Mouse (Mus musculus): ENCODE results near the gene Gpnmb. TPM values are rescaled to one million over a fixed set of nuclear protein-coding genes. Genes with fewer than 3 reads are reported as not detected.

Gpnmb gene
- total RNA-seq, 2 experiments from 2014 or later: 0.55 to 0.63 TPM

DNA sequence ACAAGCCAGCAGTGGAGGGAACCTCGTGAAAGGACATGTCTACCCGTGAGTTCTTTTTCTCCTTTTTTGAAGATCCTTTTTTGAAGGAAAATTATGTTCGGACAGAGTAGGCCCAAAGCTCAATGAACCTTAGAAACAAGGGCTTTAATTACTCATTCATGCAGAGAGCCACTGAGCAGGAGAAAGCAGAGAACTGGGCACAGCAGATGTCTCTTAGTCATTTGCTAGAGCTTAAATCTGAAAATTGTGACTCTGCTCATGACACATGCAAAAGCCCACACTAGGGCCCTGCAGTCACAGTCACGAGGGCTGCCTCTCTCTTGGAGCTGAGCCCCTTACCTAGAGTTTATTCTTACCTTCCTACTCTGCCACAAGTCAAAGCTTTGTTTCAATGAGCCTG is 3.6 kb upstream of the Gpnmb start:
- no peak for DNase-seq

DNA sequence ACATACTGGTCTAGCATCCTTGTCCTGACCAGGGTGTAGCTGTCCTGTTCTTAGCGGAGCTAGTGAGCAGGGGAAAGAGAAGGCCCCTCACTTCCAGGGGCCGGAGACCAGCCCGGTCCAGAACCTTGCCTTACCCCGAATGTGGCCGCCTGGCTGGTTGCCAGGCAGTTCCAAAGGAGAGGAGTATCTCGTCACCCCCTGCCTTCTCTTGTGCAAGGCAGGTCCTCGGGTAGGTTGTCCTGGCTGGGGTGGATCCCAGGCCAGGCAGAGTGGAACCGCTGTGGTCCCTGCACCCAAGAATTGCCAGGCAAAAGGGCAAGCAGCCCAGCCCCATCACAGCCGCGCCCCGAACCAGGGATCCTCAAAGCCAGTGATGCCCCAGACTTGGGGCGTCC is 919 bp downstream of the Gpnmb start:
- DNase-seq: no peak

DNA sequence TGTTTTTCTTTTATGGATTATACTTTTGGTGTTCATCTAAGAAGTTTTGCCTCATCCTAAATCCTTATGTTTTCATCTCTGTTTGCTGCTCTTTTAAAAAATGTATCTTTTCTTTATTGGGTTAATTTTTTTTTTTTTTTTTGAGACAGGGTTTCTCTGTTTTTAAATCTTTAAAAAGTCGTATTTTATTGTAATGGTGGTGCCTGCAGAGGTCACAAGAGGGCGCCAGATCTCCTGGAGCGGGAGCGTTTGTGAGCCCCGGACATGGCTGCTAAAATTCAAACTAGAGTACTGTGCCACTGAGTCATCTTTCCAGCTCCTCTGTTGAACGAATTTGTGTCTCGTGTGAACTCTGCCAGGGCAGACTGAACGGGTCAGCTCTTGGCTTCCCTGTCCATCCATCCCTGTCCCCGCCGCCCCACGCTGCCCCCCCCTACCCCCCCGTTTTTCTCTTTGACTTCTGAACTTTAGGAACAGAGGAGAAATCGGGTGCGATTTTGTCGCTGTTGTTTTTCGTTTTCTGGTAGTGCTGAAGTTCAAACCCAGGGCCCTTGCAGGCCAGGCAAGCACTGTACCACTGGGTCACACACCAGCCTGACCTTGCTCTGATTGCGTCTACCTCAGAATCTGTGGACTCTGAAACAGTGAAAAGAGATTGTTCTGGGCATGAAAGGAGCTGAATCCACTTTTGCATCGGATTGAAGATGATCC is 3.3 kb downstream of the Gpnmb start:
- peak; percentile 80 for DNase-seq

DNA sequence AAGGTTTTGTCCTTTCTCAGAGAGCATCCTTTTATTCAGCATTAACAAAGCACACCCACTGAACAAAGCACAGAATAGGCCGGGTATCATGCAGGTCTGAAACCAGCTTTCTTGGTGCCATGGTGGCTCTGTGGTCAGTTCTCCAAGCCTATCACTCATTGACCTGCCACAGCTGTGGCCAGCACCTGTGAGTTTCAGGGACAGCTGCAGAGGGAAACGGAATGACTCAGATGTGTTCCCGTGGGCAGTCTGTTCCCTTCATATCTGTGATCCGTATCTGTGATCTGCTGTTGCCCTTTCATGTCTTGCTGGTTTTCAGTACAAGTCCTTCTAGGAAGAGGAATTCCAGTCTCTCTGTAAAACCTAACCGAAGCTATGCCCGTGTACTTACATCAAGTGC is 10.2 kb downstream of the Gpnmb start:
- DNase-seq: no peak

DNA sequence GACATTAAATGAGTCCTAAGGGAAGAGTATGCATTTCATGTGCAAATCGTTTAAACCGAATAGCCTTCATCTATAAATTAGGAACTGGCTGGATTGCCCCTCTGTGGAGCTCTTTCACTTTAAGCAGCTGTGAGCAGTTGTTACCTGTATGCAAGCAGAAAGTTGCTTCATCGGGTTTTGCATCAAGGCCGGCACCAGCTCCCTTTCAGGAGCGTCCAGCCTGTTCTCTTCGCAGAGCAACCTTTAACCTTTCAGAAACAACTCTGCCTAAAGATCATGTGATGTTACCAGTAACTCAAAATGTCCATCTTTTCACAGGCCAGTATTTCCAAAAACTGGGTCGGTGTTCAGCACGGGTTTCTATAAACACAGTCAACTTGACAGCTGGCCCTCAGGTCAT is 10.6 kb downstream of the Gpnmb start:
- no peak for DNase-seq

DNA sequence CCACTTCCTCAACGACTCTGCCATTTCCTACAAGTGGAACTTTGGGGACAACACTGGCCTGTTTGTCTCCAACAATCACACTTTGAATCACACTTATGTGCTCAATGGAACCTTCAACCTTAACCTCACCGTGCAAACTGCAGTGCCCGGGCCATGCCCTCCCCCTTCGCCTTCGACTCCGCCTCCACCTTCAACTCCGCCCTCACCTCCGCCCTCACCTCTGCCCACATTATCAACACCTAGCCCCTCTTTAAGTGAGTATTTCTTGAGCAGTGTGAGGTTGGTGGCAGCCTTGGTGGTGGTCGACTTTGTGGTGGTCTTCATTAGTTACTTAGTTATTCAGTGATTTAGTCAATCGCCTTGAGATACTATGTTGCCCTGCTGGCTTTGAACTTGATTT is 11.5 kb downstream of the Gpnmb start:
- DNase-seq: no peak

DNA sequence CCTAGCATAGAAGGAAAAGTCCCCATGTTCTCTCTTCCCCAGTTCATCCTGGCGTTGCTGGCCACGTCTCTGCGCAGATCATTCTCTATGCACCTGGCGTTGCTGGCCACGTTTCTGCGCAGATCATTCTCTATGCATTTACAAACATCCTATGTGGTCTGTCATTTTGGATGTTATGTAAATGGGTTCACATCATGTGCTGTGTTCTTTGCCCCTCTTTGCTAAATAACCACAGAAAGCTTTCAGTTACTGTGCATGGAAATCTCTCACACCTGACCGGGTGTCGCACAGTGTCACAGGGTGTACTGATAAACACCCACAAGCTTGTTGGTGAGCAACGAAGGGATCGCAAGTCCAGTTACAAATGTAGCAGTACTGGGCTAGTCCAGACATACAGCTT is 12.0 kb downstream of the Gpnmb start:
- DNase-seq: no peak

DNA sequence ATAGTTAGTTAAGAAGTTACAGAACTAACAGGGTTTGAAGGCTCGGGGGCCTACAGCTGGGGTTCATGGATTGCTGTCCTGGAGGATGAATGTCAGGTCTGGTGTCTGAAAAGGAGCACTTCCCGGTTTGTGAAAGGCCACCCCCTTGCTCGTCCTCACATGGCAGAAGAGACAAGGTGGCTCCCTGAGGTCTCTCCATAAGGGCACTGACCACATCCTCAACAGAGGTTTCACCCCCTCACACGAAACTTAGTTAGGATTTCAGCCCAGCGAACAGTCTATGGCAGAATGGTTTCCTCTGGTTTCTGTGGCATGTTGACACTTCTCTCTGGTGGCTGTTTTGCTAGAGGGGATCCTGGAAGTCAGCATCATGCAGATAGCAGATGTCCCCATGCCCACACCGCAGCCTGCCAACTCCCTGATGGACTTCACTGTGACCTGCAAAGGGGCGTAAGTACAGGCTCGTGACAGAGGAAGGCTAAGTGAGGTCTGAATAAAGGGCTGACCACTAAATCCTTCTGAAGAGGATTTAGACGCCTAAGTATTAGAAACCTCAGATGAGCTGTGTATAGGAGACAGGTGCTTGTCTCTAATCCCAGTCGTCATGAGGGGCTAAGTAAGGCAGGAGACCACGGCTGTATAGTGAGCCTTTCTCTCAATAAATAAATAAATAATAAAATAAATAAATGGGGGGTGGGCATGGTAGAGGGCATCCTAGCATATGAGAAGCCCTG is 14.5 kb downstream of the Gpnmb start:
- no peak for DNase-seq

DNA sequence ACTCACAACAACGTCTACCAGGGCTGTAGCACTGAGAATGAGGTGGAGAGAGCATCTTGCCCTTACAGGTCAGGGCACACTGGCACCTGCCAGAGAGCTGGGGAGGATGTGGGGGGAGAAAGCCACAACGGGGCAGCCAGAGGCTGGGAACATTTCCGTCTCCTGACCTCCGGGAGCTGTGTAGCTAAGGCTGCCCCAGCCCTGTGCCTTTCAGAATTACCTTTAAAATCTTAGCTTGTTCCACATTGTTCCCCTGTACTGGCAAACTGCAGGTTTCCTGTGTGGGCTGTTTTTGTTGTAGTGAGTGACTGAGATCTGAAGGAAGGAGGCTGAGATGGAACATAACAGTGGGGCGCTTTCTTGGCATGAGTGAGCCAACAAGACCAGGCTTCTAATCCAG is 15.8 kb downstream of the Gpnmb start:
- DNase-seq: no peak

DNA sequence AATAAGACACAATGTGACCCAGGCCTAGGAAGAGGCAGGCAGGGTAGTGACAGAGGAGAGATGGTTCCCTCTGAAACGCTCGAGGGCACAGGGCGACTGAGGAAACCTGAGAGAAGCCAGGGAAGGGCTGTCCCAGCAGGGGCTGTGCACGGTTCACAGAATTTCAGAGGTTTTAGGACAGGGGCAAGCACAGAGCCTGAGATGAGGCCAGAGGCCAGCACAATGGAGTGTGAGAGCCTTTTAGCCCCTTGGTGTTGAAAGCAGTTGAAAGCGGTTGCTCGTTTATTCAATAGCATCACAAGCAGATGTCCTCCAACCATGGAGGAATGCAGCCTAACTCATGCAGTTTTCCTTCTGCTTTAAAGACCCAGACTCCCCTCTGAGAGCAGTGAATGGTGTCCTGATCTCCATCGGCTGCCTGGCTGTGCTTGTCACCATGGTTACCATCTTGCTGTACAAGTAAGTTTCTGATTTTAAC is 18.9 kb downstream of the Gpnmb start:
- no peak for DNase-seq

DNA sequence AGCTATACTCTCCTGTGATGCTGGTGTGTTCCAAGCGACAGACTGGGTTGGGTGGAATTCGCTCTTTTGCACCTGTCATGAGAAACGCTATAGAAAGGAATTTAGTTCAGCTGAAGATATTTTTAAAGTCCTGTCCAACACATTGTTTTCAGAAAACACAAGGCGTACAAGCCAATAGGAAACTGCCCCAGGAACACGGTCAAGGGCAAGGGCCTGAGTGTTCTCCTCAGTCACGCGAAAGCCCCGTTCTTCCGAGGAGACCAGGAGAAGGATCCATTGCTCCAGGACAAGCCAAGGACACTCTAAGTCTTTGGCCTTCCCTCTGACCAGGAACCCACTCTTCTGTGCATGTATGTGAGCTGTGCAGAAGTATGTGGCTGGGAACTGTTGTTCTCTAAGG is 19.7 kb downstream of the Gpnmb start:
- no peak for DNase-seq

DNA sequence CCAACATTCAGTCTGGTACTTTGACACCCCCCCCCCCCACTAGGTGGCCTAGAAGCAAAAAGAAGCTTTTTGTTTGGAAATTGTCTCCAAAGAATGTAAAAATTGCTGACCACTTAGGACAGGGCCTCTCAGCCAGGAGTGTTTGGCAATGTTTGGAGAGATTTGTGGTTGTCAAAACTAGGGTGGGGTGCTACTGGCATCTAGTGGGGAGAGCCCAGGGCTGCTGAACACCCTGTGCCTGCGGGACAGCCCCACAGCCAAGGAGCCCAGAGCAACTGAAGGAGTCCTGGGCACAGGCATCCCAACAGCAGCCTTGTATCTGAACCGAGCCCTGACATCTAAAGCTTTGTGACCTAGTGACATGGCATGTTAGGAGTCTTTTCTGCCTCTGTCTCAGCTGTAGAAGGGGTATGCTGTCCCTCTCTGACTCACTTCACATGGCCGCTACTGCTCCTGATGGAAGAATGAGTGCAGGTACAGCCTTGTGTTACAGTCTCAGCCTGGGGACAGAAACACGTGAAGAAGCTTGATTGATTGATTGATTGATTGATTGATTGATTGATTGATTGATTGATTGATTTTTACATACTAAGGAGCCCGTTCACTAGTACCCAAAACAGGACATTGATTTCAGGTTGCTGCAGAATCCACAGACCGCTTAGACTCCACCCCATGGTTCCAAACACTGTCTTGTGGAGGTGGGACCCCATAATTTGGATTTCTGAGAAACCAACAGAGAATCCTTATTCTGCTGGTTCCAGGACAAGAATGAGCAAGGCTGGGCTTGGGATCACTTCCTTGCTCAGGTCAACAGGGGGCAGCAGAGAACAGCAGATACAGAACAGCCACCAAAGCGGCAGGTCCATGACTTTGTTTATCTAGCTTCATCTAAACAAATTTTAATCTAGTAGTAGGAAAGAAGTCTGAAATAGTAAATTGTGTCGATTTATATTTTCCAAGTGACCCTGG is 21.0 kb downstream of the Gpnmb start:
- DNase-seq: peak; percentile 79

DNA sequence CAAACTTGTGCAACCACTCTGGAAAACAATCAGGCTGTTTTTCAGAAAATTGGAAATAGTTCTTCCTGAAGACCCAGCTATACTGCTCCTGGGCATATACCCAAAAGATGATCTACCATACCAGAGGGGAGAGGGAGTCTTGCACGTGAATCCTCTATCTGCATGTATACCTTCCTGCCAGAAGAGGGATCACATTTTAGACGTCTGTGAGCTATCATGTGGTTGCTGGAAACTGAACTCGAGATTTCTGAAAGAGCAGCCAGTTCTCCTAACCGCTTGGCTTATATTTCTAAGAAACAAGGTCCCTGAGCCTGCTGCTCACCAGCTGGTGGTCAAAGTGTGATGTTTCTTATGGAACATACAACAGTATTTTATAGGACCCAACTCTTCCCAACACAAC is 32.0 kb downstream of the Gpnmb start:
- DNase-seq: no peak

DNA sequence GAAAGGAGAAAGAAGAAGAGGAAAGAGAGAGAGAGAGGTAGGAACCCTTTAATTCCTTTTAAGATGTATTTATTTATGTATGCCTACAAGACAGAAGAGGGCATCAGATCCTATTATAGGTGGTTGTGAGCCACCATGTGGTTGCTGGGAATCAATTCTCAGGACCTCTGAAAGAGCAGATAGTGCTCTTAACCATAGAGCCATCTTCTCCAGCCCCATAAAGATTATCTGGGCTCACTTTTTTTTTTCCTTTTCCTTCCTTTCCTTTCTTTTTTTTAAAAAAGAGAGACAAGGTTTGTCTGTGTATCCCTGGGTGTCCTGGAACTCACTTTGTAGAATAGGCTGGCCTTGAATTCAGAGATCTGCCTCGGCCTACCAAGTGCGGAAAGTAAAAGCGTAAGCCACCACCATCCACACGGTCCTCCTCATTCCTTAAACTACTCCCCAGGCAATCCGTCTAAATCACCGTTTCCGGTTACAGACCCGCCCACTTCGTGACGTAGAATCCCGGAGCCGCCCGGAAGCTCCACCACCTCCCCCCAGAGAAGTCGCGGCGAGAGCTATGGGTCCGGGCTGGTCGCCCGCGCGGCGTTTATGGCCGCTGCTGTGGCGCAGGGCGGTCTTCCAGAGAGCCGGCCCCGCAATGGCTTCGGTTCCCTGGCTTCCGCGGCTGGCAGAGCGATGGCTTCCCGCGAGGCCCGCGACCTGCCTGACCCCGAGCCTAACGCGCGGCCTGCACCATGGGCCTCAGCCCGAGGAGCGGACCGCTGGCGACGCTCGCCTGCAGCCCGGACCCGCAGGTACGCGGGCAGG is 37.2 kb downstream of the Gpnmb start, which contains the start of gene Malsu1:
Gene Malsu1 (plus strand): TSS at position 492 of the 813 bp plus-strand sequence.
- peak; percentile 96 for DNase-seq

DNA sequence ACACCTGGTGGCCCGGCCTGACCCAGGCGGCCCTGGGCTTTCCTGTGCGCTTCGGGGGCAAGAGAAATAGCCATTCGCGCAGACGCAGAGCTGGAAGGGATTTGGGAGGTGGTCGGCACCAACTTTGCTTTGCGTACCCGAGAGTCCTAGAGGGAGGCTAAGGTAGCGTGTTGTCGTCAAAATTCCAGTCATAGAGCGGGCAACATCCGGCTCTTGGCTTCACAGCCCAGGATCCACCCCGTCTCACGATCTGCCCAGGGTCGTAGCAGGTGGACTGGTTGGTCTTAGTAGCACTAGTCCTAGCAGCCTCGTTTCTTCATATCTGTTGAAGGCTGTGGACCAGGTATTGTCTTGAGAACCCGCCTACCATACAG is 37.8 kb downstream of the Gpnmb start:
- DNase-seq: no peak

DNA sequence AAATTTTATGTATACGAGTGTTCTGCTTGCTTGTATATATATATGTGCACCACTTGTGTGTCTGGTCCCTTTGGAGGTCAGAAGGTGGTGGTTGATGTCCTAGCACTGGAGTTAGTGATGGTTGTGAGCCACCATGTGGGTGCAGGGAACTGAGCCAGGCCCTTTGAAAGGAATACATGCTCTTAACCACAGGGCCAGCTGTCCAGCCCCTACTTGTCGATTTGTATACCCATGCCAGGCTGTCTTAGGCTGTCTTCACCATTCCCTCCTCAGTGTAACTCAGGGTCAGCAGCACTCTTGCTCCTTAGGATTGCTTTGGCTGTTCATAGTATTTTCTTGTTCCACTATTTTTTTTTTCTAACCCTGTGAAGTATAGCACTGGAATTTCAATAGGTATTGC is 41.5 kb downstream of the Gpnmb start:
- DNase-seq: no peak

DNA sequence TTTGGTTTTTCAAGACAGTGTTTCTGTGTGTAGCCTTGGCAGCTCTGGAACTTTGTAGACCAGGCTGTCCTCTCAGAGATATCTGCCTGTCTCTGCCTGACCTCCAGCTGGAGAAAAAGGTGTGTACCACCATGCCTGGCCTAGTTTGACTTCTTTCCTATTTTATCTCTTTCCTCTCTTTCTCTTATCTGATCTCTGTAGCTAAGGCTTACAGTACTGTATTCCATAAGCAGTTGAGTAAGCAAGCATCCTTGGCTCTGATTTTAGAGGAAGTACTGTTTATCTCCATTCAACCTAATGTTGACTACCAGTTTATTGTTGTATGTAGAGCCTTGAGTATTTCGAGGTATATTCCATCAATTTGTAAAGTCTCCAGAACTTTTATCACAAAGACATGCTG is 43.0 kb downstream of the Gpnmb start:
- no peak for DNase-seq

DNA sequence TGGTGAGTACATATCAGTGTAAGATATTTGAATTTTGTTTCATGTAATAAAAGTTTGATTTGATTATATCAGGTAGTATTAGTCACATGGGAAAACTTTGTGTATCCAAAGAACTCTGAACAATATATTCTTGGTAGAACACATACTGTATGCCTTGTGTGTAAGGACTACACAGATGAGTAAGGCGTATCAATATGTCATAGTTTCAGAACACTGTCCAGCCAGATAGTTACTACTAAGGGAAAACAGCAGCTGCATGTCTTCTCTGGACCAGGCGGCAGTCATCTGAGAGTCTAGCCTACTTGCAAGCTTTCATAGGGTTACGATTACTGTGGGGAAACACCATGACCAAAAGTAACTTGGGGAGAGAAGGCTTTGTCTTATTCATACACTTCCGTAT is 46.7 kb downstream of the Gpnmb start:
- DNase-seq: no peak

DNA sequence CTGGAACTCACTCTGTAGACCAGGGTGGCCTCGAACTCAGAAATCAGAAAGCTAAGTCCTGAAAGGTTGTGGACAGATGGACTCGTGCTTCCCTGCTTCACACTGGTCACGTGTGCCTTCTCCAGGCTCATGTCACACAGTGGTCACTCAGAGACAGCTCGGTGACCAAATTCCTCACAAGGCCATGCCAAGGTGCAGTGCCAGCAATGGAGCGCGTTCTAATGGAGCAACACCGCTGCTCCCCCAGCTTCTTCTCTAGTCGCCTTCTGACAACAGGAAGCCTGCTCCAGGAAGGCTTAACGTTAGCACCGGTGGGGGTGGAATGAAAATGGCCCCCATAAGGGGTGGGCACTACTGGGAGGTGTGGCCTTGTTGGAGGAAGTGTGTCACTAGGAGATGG is 58.6 kb downstream of the Gpnmb start:
- no peak for DNase-seq

DNA sequence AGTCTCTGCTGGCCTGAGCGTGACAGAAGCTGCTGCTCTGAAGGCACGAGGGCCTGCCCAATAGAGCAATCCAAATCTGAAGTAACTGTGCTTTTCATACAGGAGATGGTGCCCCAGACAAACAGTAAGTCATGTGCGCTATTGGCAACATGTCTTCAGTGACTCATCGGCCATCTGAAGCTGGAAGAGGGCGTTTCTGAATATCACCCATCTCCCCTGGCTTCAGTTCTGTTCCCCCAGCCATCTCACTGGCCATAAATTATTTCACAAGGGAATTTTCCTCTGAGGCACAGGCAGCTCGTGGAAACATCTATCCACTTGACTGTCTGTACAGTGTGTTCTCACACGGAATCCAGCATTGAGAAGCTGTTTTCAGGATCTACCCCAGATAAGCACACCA is 60.1 kb downstream of the Gpnmb start:
- DNase-seq: peak; percentile 24

DNA sequence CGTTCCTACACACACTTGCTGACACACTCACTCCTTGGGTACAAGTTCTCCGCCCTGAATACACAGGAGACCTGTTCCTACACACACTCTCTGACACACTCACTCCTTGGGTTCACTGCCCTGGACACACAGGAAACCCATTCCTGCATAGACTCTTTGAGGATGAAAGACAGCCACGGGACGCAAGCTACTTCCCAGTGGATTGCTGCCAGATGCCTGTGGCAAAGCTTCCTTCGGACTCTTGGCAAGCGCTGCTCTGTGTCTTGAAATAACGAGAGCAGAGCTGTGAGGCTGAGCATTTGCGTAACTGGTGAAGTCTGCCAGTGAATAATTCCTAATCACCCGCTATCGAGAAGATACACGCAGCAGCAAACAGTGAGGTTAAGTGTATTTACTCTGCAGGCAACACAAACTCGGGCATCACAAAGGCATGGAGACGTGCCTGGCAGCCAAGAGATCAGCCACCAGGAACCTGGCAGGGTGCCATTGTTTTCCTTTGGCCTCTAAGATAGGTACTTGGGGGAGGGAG is 60.7 kb downstream of the Gpnmb start:
- peak; percentile 79 for DNase-seq

DNA sequence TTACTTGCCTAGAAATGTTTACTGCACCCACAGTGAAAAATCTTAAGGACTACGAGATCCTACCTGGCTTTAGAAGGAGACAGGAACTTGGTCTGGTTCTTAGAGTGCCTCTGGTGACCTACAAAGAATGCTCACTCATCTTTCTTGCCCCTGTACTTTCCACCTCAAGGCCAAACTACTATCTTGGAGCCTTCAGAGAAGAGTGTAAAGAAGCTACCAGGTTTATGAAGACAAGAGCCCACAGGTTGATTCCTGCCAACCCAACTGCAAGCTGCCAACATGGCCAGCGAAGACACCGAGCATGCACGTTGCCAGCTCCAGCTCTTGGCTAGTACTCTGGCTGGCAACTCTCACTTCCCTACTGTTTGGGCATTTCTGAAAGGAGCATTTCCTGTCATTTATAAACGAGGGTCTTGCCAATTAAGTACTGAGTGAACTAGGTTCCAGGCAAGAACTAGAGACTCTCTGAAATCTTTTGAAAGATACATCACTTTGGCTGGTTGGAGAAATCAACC is 61.3 kb downstream of the Gpnmb start:
- DNase-seq: peak; percentile 14
